ENCODE assay signal across 8 mouse cellular contexts in genomic region chr2:122638029-122638428, GRCm38 (mm10). TPM values are rescaled to one million over a fixed set of nuclear protein-coding genes. Genes with fewer than 3 reads are reported as not detected.
DNase-seq lines count a peak whose midpoint lies in the region; ATAC-seq lines count a peak whose summit lies in the region.

No protein-coding gene starts in this region.

- DNase-seq in kidney, adult 18-20 months: no peak
- no peak for DNase-seq in intestine, embryonic 14.5 days (ENCODE audit: low spot score)
- DNase-seq in left cerebral cortex, adult 11 months (ENCODE audit: low spot score): no peak
- DNase-seq in T-cell, adult 2 months (ENCODE audit: low spot score): no peak
- DNase-seq in ovary, postnatal 10 days (ENCODE audit: low spot score): no peak

- H3K9me3 ChIP-seq in kidney, embryonic 15.5 days (replicated peaks): no peaks in the 10 kb centered on the region
- no peaks in the 10 kb centered on the region for H3K9me3 ChIP-seq in embryonic facial prominence, embryonic 12.5 days
- H3K9me3 ChIP-seq in intestine, embryonic 14.5 days (ENCODE audit: control insufficient read depth, low read length): no peaks in the 10 kb centered on the region
- no peaks in the 10 kb centered on the region for H3K9me3 ChIP-seq in midbrain, embryonic 15.5 days

- no peak overlapping the region for H3K27ac ChIP-seq in kidney, embryonic 15.5 days
- H3K27ac ChIP-seq in embryonic facial prominence, embryonic 12.5 days: no peak overlapping the region
- H3K27ac ChIP-seq in intestine, embryonic 14.5 days (ENCODE audit: low read depth): no peak overlapping the region
- H3K27ac ChIP-seq in midbrain, embryonic 15.5 days: no peak overlapping the region

- ATAC-seq in kidney, embryonic 15.5 days (replicated peaks; ENCODE audit: low FRiP score): no peak
- no peak for ATAC-seq in embryonic facial prominence, embryonic 12.5 days (ENCODE audit: insufficient number of reproducible peaks, insufficient read depth, low FRiP score, low TSS enrichment)
- no peak for ATAC-seq in intestine, embryonic 14.5 days (replicated peaks; ENCODE audit: low FRiP score, low TSS enrichment, low read depth)
- ATAC-seq in midbrain, embryonic 15.5 days (replicated peaks): no peak

- peak overlapping the region; percentile 84 for H3K4me2 ChIP-seq in kidney, embryonic 15.5 days
- peak overlapping the region; percentile 60 for H3K4me2 ChIP-seq in embryonic facial prominence, embryonic 12.5 days (replicated peaks)
- H3K4me2 ChIP-seq in intestine, embryonic 14.5 days (ENCODE audit: low read length): peak overlapping the region; percentile 50
- H3K4me2 ChIP-seq in midbrain, embryonic 15.5 days: peak overlapping the region; percentile 79

- peaks cover 14% of the 10 kb centered on the region for H3K36me3 ChIP-seq in kidney, embryonic 15.5 days
- H3K36me3 ChIP-seq in embryonic facial prominence, embryonic 12.5 days: peaks cover 9% of the 10 kb centered on the region; the same call in 1 of the 2 replicates
- peaks cover 11% of the 10 kb centered on the region for H3K36me3 ChIP-seq in intestine, embryonic 14.5 days (ENCODE audit: control insufficient read depth, insufficient read depth, low read length)
- H3K36me3 ChIP-seq in midbrain, embryonic 15.5 days (replicated peaks): peaks cover 6% of the 10 kb centered on the region; the same call in 1 of the 2 replicates

- H3K9ac ChIP-seq in kidney, embryonic 15.5 days: peak overlapping the region; percentile 38; the same call in 1 of the 2 replicates
- no peak overlapping the region for H3K9ac ChIP-seq in embryonic facial prominence, embryonic 12.5 days
- H3K9ac ChIP-seq in intestine, embryonic 14.5 days (ENCODE audit: low read length): no peak overlapping the region
- H3K9ac ChIP-seq in midbrain, embryonic 15.5 days: peak overlapping the region; percentile 30; the same call in 1 of the 2 replicates

- H3K27me3 ChIP-seq in kidney, embryonic 15.5 days: peaks cover 26% of the 10 kb centered on the region
- peaks cover 7% of the 10 kb centered on the region for H3K27me3 ChIP-seq in embryonic facial prominence, embryonic 12.5 days
- H3K27me3 ChIP-seq in intestine, embryonic 14.5 days (replicated peaks; ENCODE audit: control insufficient read depth, insufficient read depth, low read length): peaks cover 15% of the 10 kb centered on the region
- H3K27me3 ChIP-seq in midbrain, embryonic 15.5 days (replicated peaks): peaks cover 20% of the 10 kb centered on the region; the same call in 1 of the 2 replicates

- 37% methylated on average over 12 of the region's 12 CpGs for WGBS in kidney, embryonic 15.5 days
- WGBS in embryonic facial prominence, embryonic 12.5 days: 31% methylated on average over 12 of the region's 12 CpGs
- 37% methylated on average over 12 of the region's 12 CpGs for WGBS in intestine, embryonic 14.5 days
- 36% methylated on average over 12 of the region's 12 CpGs for WGBS in midbrain, embryonic 15.5 days

- H3K4me3 ChIP-seq in kidney, embryonic 15.5 days (replicated peaks): peak overlapping the region; percentile 46
- peak overlapping the region; percentile 34 for H3K4me3 ChIP-seq in embryonic facial prominence, embryonic 12.5 days
- peak overlapping the region; percentile 34 for H3K4me3 ChIP-seq in intestine, embryonic 14.5 days (ENCODE audit: low read depth, low read length)
- peak overlapping the region; percentile 42 for H3K4me3 ChIP-seq in midbrain, embryonic 15.5 days

- H3K4me1 ChIP-seq in kidney, embryonic 15.5 days: peaks cover 5% of the 10 kb centered on the region
- H3K4me1 ChIP-seq in embryonic facial prominence, embryonic 12.5 days: no peaks in the 10 kb centered on the region
- H3K4me1 ChIP-seq in intestine, embryonic 14.5 days (replicated peaks; ENCODE audit: control insufficient read depth, insufficient read depth, low read length): no peaks in the 10 kb centered on the region
- peaks cover 6% of the 10 kb centered on the region; the same call in 1 of the 2 replicates for H3K4me1 ChIP-seq in midbrain, embryonic 15.5 days

RNA-seq across cellular contexts. Expression of gene AA467197, which starts 1.2 kb away (rescaled TPM):
- polyA plus RNA-seq in kidney, embryonic 15.5 days (2015; fragmentation: Nextera tagmentation; extraction: Ambion mirVana): 0.34 and 0.99 TPM in 2 replicates
- 0.60 and 0.64 TPM in 2 replicates for polyA plus RNA-seq in embryonic facial prominence, embryonic 12.5 days (2016; fragmentation: Nextera tagmentation; extraction: Ambion mirVana)
- polyA plus RNA-seq in intestine, embryonic 14.5 days (2014; fragmentation: Nextera tagmentation; extraction: Ambion mirVana): 3.2 and 5.2 TPM in 2 replicates
- polyA plus RNA-seq in midbrain, embryonic 15.5 days (2015; fragmentation: Nextera tagmentation; extraction: Ambion mirVana): 0.31 TPM in 2 replicates

RNA-seq across cellular contexts. Expression of gene Gatm, which starts 26.9 kb away (rescaled TPM):
- polyA plus RNA-seq in kidney, embryonic 15.5 days (2015; fragmentation: Nextera tagmentation; extraction: Ambion mirVana): 44.2 and 49.6 TPM in 2 replicates
- polyA plus RNA-seq in embryonic facial prominence, embryonic 12.5 days (2016; fragmentation: Nextera tagmentation; extraction: Ambion mirVana): 15.9 and 16.9 TPM in 2 replicates
- polyA plus RNA-seq in intestine, embryonic 14.5 days (2014; fragmentation: Nextera tagmentation; extraction: Ambion mirVana): 12.4 and 13.2 TPM in 2 replicates
- polyA plus RNA-seq in midbrain, embryonic 15.5 days (2015; fragmentation: Nextera tagmentation; extraction: Ambion mirVana): 36.8 and 43.0 TPM in 2 replicates

Comparison
In these comparisons a context has a peak if more than half of its experiments do, and no peak if none do; other contexts are left out.
1. H3K9ac ChIP-seq: peak in kidney, embryonic 15.5 days (single experiment) and midbrain, embryonic 15.5 days (single experiment); none in embryonic facial prominence, embryonic 12.5 days (single experiment) and intestine, embryonic 14.5 days (single experiment).
2. Peak in every context shown above with its lines, with median percentiles within 50 percentile points of each other: H3K4me2 ChIP-seq and H3K4me3 ChIP-seq.